Mouse (Mus musculus): ENCODE measurements at regions not wholly inside any gene's neighbourhood (a gene's known extent, or its start where the extent isn't known, plus 50 kb on each side); places are given as distances from the start of the nearest gene placed in this dataset.
A peak's percentile ranks its signal among the peaks of the same experiment; 100 is the strongest.

GRCm38 (mm10) chr16:95839512-95840253 is 137.8 kb downstream of the Ets2 start:
- DNase-seq: no peak

- no peak for DNase-seq
These were observed 137.1 kb downstream of the Ets2 start for GRCm38 (mm10) chr16:95838886-95839430.

GRCm38 (mm10) chr16:95838478-95838846 is 136.6 kb downstream of the Ets2 start:
- no peak for DNase-seq

GRCm38 (mm10) chr16:95837723-95838477 is 136.0 kb downstream of the Ets2 start:
- DNase-seq: no peak

- DNase-seq: no peak
These were observed 134.1 kb downstream of the Ets2 start for GRCm38 (mm10) chr16:95835941-95836340.

- DNase-seq: no peak
These were observed 132.8 kb downstream of the Ets2 start for GRCm38 (mm10) chr16:95834556-95835288.

- no peak for DNase-seq
These were observed 131.6 kb downstream of the Ets2 start for GRCm38 (mm10) chr16:95833455-95833854.

GRCm38 (mm10) chr16:95832346-95832739 is 130.5 kb downstream of the Ets2 start:
- DNase-seq: no peak

- no peak for DNase-seq
These were observed 129.9 kb downstream of the Ets2 start for GRCm38 (mm10) chr16:95831566-95832345.

- DNase-seq: no peak
These were observed 125.5 kb downstream of the Ets2 start for GRCm38 (mm10) chr16:95827402-95827737.

- no peak for DNase-seq
These were observed 125.0 kb downstream of the Ets2 start for GRCm38 (mm10) chr16:95826681-95827401.

GRCm38 (mm10) chr16:95825723-95826122 is 123.8 kb downstream of the Ets2 start:
- no peak for DNase-seq

- DNase-seq: no peak
These were observed 123.1 kb downstream of the Ets2 start for GRCm38 (mm10) chr16:95824720-95825534.

GRCm38 (mm10) chr16:95823803-95824202 is 121.9 kb downstream of the Ets2 start:
- DNase-seq: no peak

- no peak for DNase-seq
These were observed 119.2 kb downstream of the Ets2 start for GRCm38 (mm10) chr16:95821080-95821479.

GRCm38 (mm10) chr16:95820606-95821005 is 118.7 kb downstream of the Ets2 start:
- DNase-seq: no peak

GRCm38 (mm10) chr16:95820013-95820412 is 118.1 kb downstream of the Ets2 start:
- no peak for DNase-seq

- DNase-seq: no peak
These were observed 114.1 kb downstream of the Ets2 start for GRCm38 (mm10) chr16:95815966-95816365.

- no peak for DNase-seq
These were observed 113.4 kb downstream of the Ets2 start for GRCm38 (mm10) chr16:95815206-95815731.

GRCm38 (mm10) chr16:95814513-95815118 is 112.7 kb downstream of the Ets2 start:
- peak; percentile 40 to 46 for DNase-seq

All from layer of hippocampus, postnatal 36 days (tissue).